Mouse (Mus musculus): ENCODE results near the gene Btg3.
A peak's percentile ranks its signal among the peaks of the same experiment; 100 is the strongest.

Gene Btg3

DNA sequence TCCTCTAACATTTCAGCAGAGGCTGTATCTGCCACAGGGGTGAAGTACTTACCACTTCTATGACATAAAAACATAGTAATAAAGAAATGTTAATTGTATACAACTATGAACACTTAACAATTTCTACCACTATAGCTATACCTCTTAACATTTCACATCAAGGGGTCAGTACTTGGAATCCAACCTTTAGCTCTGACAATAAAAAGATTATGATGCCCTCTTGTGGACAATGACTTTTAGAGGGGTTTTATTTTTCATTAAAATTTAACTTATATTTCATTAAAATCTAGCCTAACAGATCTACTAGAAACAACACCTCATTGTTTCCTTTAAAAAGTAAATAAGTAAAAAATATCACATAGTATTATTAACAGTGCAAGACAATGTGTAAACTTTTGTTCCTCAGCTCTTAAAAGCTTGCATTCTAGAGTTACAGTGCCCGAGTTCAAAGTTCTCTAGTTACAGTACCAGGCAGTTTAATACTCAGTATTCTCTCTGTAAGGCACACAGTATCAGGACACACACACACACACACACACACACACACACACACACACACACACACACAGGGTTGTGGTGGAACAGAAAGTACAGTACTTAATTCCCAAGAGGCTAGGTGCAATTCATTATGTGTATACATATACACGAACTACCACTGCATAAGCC lies 30.2 kb downstream of the Btg3 start:
- no peak for DNase-seq (ENCODE audit: low spot score in 2 of 2)

DNA sequence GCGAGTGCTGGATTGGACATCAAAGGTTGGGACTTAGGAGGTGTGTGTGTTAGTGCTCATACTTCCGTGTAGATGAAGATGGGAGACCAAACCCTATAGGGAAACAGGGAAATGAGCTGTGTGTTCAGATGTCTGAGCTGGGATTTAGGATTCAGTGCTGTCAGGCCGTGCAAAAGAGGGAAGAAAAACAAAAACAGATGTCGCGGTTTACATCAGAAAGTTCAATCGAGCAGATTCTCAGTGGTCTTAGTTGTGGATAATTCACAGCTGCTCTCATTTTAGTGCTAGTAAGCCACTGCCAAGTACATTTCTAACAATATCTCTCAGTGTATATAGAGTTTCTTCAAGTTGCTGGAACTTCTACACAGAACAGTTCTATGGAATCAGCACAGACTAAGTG lies 33.2 kb downstream of the Btg3 start:
- DNase-seq (ENCODE audit: low spot score in 2 of 2), result no peak

- no peak for DNase-seq (ENCODE audit: low spot score in 2 of 2)
Measured at GRCm38 (mm10) chr16:78342767-78343166, 34.2 kb downstream of the Btg3 start.

- DNase-seq (ENCODE audit: low spot score in 2 of 2), result no peak
Measured at GRCm38 (mm10) chr16:78341356-78341755, 35.6 kb downstream of the Btg3 start.

DNA sequence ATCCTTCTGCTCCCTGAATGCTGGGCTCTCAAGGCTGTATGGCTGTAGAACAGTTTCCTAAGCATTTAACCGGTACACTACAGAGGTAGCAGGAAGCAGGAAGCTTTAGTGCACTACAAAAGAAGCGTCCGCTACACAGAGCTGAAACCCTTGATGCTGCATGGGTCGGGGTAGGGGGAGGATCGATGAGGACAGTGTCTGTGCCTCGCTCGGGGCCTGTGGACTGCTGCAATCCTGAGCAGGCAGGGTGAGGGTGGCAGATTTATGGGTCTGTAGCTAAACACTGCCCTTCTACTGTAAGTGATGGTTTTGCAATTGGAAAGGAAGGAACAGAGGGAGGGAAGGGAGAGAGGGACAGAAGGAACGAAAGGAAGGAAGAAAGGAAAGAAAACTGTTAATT lies 39.8 kb downstream of the Btg3 start:
- DNase-seq (ENCODE audit: low spot score in 2 of 2), result no peak

DNA sequence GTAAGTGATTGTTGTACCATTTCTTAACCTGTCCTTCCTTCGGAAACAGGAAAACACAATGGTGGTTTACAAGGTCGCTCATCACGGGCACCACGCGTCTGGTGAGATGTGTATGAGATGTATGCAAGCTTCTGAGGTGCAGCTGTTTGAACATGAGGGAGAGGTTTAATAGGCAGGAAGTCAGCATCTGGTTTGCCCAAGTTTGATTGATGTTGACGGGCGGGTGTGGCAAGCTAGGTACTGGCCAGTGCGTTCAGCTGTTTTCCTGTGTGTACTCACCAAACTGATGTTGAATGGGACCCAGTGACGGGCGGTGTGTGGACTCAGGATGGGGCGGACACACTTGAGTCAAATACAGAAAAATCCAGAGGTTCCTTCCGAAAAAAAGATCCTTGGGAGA lies 49.0 kb downstream of the Btg3 start:
- no peak for DNase-seq (ENCODE audit: low spot score in 2 of 2)

DNA sequence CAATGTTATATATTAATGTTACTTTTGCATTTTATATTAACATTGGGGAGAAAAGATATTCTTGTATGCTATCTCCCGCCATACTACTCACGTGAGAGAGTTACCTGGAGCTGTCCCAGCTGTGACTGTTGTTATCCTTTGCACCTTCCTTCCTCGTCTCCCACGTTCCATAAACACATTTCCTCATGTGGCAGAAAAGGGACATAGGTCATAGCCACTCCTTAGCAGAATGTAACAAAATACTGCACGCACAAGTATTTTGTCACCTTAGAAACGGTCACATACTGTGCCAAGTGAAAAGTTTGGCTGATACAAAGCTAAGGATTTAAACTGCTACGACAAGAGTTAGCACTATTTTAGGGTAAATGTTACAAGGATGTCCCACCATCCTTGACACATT lies 49.4 kb downstream of the Btg3 start:
- no peak for DNase-seq (ENCODE audit: low spot score in 2 of 2)

DNA sequence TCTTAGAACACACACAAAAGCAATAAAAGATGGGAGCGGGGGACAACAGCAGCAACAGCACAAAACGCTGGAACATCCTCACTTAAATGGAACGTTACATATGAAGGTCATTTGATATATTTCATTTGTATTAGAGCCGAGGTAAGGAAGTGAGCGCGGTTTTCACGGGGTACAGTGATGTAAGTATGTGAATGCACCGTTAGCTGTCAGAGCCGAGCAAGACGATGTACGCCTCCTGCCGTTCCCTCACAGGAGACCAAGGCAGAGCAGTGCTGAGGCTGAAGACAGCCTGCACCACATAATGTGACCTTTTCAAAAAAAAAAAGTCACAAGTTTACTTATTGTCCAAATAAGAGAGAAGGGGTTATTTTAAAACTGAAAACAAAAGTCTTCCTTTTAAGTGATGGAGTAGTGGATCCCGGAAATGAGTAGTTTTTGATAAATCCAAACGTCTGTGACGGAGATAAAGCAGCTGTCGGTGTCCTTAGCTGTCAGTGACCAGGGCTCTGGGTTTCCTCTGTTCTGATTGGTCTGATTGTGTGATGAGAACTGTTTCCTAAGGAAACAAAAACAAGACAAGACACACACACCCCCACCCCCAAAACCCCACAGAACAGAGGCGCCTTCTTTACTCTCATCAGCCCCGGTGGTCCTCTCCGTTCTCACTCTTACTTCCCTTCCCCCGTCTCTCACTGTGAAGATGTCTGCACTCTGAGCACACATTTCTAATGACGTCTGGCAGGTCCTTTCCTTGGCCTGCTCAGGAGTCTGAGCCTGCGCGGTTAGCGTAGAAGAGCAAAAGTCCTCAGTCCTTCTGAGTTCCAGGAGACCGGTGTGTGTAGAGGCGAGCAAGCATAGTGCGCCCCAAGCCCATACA lies 50.8 kb downstream of the Btg3 start:
- DNase-seq (ENCODE audit: low spot score in 2 of 2), result no peak

DNA sequence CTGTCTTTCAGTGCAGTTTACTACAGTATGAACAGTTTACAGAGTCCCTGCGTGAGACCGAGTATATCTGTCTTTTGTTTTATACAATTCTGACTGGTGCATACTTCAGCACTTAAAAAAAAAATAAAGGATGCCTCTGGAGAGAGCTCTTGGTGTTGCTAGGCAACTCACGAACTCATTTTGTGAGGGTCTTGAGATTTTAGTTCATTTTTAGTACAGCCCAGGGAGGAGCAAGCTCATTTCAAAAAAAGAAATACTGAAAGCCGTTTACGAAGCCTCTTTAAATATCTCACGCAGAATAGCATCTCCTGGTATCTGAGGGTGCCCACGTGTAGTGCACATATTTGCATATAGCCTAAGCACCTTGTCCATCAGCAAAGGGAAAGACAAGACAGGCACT lies 54.9 kb downstream of the Btg3 start:
- no peak for DNase-seq (ENCODE audit: low spot score in 2 of 2)

- no peak for DNase-seq (ENCODE audit: low spot score in 2 of 2)
Measured at GRCm38 (mm10) chr16:78321559-78321958, 55.4 kb downstream of the Btg3 start.

- DNase-seq (ENCODE audit: low spot score in 2 of 2), result no peak
Measured at GRCm38 (mm10) chr16:78319711-78320110, 57.3 kb downstream of the Btg3 start.

DNA sequence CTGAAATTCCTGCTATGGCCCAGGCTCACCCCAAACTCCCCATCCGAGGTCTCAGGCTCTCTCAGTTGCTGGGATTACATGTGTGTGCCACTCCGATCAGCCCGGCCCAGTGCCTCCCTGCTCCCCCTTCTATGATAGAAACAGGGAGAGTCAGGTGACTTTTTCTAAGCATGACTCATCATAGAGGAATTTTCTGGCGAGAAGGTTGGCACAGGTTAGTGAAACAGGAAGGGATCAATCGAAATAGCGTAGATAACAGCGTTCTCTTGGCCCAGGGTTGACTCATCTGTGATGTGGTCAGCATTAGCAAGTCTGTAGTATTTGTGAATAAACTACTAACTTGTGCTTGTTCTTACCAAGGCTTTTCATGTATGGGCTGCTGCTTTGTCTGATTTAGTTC lies 59.0 kb downstream of the Btg3 start:
- no peak for DNase-seq (ENCODE audit: low spot score in 2 of 2)

DNA sequence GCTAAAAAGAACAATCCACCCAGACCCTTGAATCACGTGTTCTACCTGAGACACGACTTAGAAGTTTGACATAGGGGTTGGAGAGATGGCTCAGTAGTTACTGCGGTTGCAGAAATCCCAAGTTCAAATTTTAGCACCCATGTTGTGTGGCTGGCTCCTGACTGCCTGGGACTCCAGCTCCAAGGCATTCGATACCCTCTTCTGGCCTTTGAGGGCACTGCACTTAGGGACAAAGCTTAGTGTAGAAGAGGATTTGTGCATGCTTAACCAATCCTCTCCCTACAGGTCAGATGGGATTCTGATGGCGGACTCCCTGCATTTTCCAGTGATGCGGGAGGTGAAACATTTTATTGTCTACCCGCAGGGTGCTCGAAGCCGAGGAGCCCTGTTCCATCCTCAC lies 60.1 kb downstream of the Btg3 start:
- peak in 1 of 2 experiments; percentile 6 for DNase-seq (ENCODE audit: low spot score in 2 of 2)

DNA sequence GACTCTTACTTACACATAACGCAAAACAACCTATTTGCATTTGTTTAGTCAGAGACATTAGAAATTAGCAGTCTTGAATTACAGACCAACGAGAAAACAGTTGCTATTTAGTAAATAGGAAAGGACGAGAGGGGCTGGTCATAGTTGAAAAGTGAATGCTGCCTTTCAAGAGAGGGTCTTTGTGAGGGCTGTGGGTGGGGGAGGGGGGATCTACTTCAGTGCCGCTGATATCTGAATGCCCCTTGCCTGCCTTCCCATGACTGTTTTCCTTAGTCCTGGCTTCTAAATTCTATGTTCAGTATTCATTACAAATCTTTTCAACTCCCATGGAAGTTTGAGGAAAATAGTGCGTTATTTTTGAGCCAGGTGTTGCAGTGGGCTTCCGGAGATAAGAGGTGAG lies 63.0 kb downstream of the Btg3 start:
- DNase-seq (ENCODE audit: low spot score in 2 of 2), result no peak

DNA sequence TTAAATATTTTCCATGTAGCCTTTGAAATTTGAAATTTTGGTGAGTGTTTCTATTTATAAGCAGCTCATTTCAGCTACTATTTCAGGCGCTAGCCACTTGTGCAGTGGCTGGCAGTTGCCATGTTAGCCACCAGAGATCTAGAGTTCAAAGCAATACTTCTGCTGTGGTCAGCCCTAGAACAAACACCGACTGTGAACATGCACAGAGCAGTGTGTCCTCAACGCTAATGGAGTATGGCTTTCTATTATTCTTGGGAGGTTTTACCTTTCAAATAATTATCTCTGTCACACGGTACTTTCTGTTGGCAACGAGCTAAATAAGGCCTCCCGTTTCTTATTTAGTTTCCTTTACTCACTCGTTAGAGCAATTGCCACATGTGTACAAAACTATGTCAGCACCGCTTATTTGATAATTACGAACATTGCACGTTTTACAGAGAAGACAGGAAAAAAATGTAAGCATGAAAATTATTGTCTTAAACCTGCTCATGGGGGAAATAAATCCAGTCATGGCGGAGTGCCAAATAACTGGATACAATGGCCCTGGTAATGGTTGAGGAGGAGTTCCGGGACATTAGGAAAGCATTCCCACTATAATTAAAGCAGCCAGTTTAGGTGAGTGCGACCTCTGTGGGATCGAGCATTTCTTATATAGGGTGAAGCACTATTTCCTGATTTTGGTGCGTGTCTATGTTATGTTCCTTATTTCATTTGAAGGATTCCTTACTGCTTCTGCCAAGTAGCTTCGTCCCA lies 63.7 kb downstream of the Btg3 start:
- DNase-seq (ENCODE audit: low spot score in 2 of 2), result no peak

DNA sequence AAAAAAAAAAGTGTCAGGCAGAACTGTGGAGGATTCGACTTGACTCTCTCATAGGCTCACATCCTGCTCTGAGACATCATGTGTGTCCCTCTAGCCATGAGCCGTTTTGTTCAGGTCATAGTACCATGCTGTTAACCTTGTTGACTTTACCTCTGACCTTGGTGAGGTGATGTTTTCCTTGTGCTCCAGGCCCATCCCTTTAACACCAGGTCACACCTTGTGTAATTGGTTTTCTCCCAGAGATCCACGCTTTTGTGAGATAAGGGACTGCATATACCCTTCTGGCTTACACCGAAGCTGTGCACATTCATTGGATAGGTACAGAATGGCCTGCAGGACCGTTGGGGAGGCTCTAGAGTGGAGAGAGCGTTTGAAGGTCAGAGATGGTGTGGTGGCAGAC lies 67.7 kb downstream of the Btg3 start:
- DNase-seq (ENCODE audit: low spot score in 2 of 2), result no peak

DNA sequence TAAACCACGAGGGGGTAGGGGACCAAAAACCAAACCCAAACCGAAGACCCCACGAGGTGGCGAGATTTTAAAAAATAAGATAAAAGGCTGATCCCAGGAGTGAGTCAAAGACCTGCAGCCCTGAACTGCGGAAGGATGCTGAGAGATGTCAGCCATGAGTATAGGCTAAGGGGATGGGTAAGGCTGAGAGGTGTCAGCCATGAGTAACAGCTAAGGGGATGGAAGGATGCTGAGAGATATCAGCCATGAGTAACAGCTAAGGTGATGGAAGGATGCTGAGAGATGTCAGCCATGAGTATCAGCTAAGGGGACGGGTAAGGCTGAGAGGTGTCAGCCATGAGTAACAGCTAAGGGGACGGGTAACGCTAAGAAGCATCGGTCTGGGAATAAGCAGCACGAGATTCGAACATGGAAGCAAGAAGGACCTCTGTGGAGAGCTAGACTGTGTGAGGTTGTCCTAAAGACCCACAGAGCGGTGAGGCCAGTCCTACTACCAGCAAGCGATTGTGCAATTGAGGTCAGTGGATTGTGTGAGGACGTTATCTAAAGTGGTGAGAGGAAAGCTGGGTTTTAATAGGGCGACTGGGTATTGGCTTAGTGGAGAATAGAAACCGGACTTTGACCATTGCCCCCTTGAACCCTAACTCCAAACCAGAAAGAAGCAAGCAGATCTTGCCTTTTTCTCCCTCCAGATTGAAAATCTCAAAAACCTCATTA lies 69.4 kb downstream of the Btg3 start:
- no peak for DNase-seq (ENCODE audit: low spot score in 2 of 2)

- DNase-seq (ENCODE audit: low spot score in 2 of 2), result no peak
Measured at GRCm38 (mm10) chr16:78306606-78307005, 70.4 kb downstream of the Btg3 start.

- DNase-seq (ENCODE audit: low spot score in 2 of 2), result no peak
Measured at GRCm38 (mm10) chr16:78305606-78306100, 71.3 kb downstream of the Btg3 start.

DNA sequence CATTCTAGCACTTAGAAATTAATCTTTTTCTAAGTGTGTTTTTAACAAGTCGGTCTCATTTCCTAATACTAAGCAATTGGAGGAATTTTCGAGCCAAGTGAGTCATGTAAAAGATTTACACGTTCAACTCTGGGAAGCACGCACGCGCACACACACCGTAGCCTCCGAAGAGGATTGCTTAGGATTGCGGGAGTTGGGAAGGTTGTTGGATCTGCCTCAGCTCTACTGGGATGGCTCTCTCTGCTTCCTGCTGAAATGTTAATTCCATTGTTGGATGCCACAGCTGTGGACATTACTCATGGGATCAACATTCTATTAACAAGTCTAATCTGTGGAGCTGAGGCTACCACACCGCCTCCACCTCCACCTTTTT lies 74.3 kb downstream of the Btg3 start:
- DNase-seq (ENCODE audit: low spot score in 2 of 2), result no peak

GRCm38 (mm10) chr16:78301831-78302677 lies 74.9 kb downstream of the Btg3 start:
- no peak for DNase-seq (ENCODE audit: low spot score in 2 of 2)

All from spleen, postnatal 36 days (tissue).